Mouse (Mus musculus) spleen, postnatal 4 days (tissue): ENCODE results near the gene Gm5157.
"Not testable (repeated sequence)": the region's sequence is repeated elsewhere in the genome, so short reads cannot be mapped to it uniquely, and the experiment has no call there.

Experiments used
- DNase-seq, 2 experiments: peaks; one replicate each; pipeline ENCODE4 v3.0.0; 2022; ENCODE audit warnings: low spot score in 2 of 2

Gene Gm5157

GRCm38 (mm10) chr7:21190323-21190722 is at the start of gene Gm5157:
TSS of gene Gm5157 (minus strand) at chr7:21190423.
- not testable (repeated sequence) for DNase-seq

- not testable (repeated sequence) for DNase-seq
Observed at GRCm38 (mm10) chr7:21161885-21162284, 28.3 kb downstream of the Gm5157 start, which contains the start of gene Vmn1r123. TSS of gene Vmn1r123 (plus strand) at chr7:21162185.
